Mouse (Mus musculus): ENCODE results near the gene Gm5485.

Gm5485 gene

DNA sequence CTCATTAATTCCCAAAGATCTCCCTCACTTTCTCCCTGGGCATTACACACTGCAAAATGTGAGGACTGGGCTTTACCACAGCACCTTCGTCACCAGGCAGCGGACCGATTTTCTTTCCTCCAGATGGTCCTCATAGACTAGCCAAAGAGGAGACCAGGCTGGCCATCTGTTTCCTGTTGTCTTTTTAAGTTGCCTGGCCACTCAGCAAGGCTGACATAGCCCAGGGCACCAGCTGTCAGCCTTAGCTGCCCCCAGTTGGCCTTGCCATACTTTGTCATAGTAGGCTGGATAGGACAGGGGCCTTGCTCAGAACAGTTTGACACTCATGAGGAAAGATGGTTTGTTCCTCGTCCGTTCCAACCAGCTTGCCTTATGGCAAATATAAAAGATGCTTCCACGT is 39.8 kb downstream of the Gm5485 start:
- no peak for DNase-seq (ENCODE audit: low read depth)

DNA sequence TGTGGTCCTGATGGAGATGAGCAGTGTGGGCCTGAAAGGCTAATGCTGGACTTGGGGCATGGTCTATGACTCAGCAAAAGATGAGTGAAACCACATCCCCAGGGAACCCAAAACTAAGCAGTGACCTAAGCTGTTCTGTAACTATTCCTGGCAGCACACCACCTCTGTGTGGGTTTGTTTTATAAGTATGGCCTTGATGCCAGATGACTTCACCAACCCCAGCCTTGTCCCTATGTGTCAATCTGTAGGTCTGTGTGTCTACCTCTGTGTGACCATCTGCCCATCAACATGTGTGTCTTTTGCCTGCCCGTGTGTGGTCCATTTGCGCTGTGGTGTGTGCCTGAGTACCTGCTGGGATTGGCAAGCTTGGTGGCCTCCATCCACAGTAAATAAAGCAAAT is 44.1 kb downstream of the Gm5485 start:
- no peak for DNase-seq (ENCODE audit: low read depth)

DNA sequence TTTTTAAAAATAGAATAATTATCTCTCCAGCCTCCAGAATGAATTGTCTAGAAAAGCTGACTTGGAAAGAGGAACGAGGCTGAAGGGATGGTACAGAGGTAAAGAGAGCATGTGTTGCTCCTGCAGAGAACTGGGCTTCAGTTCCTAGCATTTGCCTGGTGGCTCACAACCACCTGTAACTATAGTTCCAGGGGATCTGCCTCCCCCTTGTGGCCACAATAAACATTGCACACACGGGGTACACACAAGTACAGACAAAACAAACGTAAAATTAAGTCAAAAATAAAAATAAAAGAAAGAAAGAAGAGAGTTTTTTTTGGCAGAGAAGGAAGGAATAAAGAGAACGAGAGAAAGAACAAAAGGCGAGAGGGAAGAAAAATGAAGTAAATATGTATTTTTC is 45.4 kb downstream of the Gm5485 start:
- no peak for DNase-seq (ENCODE audit: low read depth)

DNA sequence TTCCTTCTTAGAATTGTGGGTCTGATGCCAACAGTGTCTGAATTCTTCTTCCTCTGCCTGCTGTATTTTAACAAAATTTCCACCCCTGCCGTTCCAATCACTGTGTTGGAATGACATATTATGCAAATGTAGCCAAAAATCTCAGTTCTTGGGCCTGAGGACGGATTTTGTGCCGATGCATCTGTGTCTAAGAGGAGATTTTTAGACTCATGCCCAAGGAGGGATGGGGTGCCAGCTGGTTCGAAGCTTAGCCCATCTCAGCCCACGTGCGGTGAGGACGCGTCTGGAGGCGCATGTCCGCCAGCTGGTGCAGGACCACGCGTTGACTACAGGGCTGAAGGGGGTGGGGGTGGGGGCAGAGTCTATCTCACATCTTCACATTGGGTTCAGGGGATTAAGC is 51.3 kb downstream of the Gm5485 start:
- DNase-seq (ENCODE audit: low read depth) = no peak

DNA sequence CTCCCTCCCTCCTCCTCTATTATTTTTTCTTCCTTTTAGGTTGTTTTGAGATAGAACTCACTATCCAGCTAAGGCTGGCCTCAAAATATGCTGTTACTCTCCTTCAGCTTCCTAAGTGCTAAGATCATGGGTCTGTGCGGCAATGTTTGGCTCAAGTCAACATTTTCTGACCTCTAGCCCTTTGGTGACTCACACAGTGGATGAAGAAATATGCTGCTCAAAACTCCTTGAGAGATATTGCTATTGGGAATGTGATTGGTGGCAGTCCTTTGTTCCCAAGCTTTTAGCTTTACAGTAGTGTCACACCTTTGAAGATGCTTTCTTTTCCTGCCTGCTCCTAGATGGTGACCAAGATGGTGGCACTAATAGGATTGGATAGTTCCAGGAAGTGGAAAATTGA is 55.8 kb downstream of the Gm5485 start:
- DNase-seq (ENCODE audit: low read depth) = no peak

DNA sequence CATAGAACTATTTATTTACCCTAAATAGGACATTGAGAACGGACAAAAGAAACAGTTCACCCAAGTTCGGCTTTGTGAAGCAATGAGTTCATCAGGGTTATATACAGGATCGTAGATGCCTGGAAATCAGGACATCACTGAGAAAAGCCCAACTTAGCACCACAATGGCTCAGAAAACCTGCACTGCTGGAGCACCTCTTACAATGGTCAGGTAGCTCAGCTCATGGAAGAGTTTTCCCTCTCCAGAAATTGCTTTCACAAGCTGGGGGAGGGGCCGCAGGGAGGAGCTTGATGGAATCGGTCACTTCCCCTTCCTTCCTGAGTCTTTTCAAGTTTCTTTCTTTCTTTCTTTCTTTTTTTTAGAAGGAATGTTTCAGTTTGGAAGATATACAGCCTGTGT is 56.5 kb downstream of the Gm5485 start:
- no peak for DNase-seq (ENCODE audit: low read depth)
